Mouse (Mus musculus) C2C12 (cell line): Measurements from ENCODE around the gene Pkp4.

Experiments
- CEBPB ChIP-seq: IDR thresholded peaks from one replicate; pipeline ENCODE4 v1.6.1; 2011; ENCODE audit warnings: low read depth, mild to moderate bottlenecking, control low read depth, moderate library complexity
- CTCF ChIP-seq: IDR thresholded peaks from one replicate; pipeline ENCODE4 v1.5.1; 2011; ENCODE audit not compliant: control insufficient read depth, insufficient read depth, insufficient read length
- MAX ChIP-seq: IDR thresholded peaks from one replicate; pipeline ENCODE4 v1.6.1; 2011; ENCODE audit warnings: mild to moderate bottlenecking, control low read depth
- MYOD1 ChIP-seq: IDR thresholded peaks from one replicate; pipeline ENCODE4 v1.6.1; 2011; ENCODE audit warnings: low read depth; ENCODE audit not compliant: control insufficient read depth, insufficient read length
- MYOG ChIP-seq: IDR thresholded peaks from one replicate; pipeline ENCODE4 v1.6.1; 2011; ENCODE audit not compliant: control insufficient read depth, insufficient read length; ENCODE audit errors: extremely low read depth
- USF1 ChIP-seq: IDR thresholded peaks from one replicate; pipeline ENCODE4 v1.6.1; 2011; ENCODE audit warnings: low read depth, mild to moderate bottlenecking, control low read depth, moderate library complexity

- no peak for TF ChIP-seq CTCF
- no peak for TF ChIP-seq USF1
- no peak for TF ChIP-seq MYOG
- TF ChIP-seq MYOD1: no peak
- TF ChIP-seq CEBPB: no peak
- no peak for TF ChIP-seq MAX
These were observed 195.1 kb downstream of the Pkp4 start for GRCm38 (mm10) chr2:59355531-59356289.
